Mouse (Mus musculus) right cerebral cortex, adult 2 months (tissue): ENCODE measurements around the gene Sulf2.
A peak's percentile ranks its signal among the peaks of the same experiment; 100 is the strongest.
"Not testable (repeated sequence)": the region's sequence is repeated elsewhere in the genome, so short reads cannot be mapped to it uniquely, and the experiment has no call there.

Experiments
- DNase-seq, 2 experiments: peaks; one replicate each; pipeline ENCODE4 v3.0.0; 2021 to 2022; ENCODE audit warnings: low spot score in 2 of 2

The Sulf2 gene

DNA sequence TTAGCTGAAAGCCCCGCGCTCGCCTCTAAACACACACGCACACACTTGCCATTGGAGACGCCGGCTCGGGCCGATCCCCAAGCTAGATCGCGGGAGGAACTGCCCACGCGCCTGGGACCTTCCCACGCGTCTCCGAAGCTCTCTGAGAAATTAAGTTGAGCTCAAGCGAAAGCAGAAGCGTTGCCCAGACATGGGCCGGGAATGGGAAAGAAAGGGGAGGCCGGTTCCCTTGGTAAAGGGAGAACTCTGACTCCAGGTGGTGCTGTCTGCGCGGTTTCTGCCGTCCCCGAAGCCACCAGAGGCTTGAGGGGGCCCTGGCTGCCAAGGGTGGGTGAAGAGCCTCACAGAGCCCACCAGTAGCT, at the start of gene Sulf2:
Gene Sulf2, minus strand, starts transcription at position 210 of the 362 bp plus-strand sequence.
- peak; percentile 77 to 79 for DNase-seq

GRCm38 (mm10) chr2:166204174-166204573, 48.7 kb upstream of the Sulf2 start:
- no peak for DNase-seq

DNA sequence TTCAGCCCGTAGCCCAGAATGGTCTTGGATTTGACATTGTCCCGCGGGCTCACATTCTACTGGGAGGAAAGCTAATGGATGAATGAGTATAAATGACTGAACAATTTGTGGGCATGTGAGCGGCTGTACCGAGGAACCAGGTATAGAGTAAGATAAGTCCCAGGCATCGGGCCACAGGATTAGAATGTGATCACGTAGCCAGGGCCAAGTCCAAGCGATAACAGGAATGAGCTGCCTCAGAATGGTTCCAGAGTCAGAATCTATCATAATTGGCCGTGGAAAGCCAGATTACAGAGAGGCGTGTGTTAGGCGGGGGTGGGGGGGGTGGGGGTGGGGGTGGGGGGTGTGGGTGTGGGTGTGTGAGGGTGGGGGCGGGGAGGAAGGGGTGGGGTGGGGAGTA, 48.2 kb upstream of the Sulf2 start:
- DNase-seq: no peak

DNA sequence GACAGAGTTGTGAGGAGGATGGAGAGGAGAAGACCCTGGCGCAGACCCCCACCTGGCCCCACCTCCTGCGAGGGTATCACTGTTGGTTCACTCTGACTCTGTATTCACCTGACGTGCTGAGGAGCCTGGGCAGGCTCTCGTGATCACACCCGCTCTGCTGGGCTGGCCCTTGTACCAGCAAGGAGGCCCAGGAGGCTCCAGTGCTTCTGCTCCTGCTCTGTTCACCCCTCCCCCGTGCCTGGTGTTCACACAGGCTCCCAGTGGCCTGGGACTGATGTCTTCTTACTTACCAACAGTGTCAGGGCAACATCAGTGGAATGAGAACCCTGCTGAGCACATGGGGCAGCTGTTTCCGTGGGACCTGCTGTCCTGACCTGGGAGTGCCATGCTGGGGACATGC, 42.5 kb upstream of the Sulf2 start:
- DNase-seq: no peak

- DNase-seq: no peak
Observed at GRCm38 (mm10) chr2:166197064-166197463, 41.6 kb upstream of the Sulf2 start.

- no peak for DNase-seq
Observed at GRCm38 (mm10) chr2:166196080-166196786, 40.8 kb upstream of the Sulf2 start.

DNA sequence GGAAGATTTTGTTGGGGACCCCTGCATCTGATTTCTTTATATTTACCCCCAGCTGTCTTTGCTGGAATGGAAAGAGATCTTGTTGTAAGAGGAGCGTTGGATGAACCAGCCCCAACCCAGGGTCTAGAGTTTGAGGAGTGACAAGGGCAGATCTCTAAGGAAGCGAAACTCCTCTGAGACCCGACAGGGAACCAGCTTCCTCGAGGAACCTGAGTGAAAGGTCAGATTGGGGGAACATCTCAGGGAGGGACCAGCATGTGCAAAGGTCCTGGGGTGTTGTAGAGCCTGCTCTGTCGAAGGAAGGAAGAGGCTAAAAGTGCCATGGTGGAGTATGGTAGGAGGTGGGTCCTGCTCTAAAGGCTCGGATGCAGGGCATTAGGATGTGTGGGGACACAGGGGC, 39.6 kb upstream of the Sulf2 start:
- DNase-seq: no peak

GRCm38 (mm10) chr2:166194112-166194758, 38.8 kb upstream of the Sulf2 start:
- no peak for DNase-seq

DNA sequence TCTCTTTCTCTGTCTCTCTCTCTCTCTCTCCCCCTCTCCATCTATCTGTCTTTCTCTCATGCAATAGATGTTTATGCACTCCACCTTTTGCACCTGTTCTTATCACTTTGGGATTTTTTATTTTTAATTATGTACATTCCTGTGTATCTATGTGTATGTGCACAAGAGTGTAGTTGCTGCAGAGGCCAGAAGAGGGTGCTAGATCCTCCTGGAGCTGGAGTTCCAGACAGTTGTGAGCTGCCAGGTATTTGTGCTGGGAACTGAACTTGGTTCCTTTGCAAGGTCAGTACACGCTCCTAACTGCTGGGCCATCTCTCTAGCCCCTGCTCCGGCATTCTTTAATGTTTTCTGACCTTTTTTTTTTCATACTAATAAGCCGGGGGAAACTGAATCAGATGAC, 38.0 kb upstream of the Sulf2 start:
- no peak for DNase-seq

DNA sequence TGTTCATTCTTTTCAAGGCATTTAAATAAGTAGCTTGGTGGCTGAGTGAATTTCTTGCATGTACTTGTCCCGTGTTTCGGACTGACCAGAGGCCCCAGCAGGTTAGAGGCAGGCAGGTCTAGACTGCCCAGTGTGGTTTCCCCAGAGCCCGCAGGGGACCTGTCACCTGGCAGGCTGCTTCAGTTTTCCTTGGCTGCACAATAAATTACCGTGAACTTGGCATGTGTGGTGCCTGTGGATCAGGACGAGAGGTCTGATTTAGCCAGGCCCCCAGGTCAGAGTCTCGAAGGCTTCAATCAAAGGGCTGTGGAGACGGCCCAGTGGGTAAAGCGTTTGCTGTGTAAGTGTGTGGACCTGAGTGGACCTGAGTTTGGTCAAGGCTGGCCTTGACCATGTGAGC, 35.4 kb upstream of the Sulf2 start:
- no peak for DNase-seq

DNA sequence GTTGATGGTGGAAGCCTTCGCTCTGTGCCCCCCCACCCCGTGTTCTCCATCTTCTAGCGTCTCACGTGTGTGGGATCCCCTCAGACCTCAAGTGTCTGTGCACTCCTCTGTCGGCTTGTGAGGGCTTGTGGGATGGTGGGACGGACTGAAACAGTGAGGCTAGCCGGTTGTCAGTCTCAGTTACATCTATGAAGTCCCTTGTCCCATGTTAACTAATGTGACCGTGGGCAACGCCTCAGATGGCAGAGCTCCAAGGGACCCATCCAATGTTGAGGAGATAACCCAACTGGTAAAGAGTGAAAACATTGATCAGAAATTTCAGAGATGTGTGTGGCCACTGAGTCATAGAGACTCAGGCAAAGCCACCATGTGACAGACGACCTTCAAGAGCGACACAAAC, 33.7 kb upstream of the Sulf2 start:
- no peak for DNase-seq

DNA sequence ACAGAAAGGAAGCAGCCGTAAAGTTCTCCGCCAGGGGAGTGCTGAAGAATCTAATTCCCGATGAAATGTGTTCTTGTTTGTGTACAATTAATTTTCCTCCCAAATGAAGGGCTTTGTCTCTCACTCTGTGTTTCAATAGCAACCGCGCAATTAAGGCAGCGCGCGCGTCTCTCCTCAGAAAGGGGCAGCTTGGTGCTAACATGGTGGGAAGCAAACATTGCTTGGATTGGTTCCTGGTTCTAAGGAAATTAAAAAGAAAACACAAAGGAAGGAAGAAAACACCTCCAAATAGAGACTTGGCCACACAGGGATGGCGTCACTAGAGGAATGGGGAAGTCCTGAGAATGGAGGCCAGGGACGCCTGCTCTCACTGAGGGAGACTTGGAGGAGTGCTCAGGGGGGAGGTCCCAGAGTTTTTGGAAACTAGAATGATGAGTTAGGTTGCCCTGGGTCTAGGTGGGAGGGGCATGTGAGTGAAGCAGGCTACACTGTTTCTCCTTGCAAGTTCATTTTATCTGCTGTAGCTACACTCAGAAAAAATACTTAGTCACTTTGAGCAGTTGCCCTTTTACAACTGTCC, 32.5 kb upstream of the Sulf2 start:
- not testable (repeated sequence) for DNase-seq

- DNase-seq: not testable (repeated sequence)
Observed at GRCm38 (mm10) chr2:166187319-166187718, 31.9 kb upstream of the Sulf2 start.

- no peak for DNase-seq
Observed at GRCm38 (mm10) chr2:166186244-166186948, 30.9 kb upstream of the Sulf2 start.

- DNase-seq: no peak
Observed at GRCm38 (mm10) chr2:166185768-166186167, 30.3 kb upstream of the Sulf2 start.

GRCm38 (mm10) chr2:166184417-166184816, 29.0 kb upstream of the Sulf2 start:
- no peak for DNase-seq

GRCm38 (mm10) chr2:166182009-166182685, 26.7 kb upstream of the Sulf2 start:
- no peak for DNase-seq

- peak in 1 of 2 experiments; percentile 23 for DNase-seq
Observed at GRCm38 (mm10) chr2:166180744-166181508, 25.5 kb upstream of the Sulf2 start.

DNA sequence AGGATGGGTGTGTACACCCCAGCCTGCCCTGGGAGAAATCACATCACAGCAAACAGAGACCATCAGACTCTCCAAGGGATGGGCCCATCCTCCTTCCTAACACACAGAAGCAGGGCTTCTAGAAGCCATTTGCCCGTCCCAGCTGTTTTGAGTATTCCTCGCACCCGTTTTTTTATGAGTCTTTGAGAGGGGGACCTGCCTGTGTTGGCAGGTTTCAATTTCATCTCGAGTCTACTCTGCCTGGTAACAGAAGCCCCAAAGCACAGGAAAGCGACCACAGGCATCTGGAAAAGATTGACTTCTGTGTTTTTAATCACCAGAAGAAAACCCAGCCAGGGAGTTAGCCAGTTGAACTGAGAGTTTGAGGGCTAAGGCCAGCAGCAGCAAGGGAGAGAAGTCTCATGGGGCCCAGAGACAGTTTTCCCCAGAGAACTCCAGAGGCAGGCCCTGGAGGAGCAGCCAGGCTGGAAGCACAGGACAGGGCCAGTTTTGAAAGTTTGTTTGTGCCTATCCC, 24.7 kb upstream of the Sulf2 start:
- DNase-seq: no peak

- DNase-seq: no peak
Observed at GRCm38 (mm10) chr2:166179457-166180101, 24.1 kb upstream of the Sulf2 start.
